Mouse (Mus musculus) thymus, postnatal 25 days (tissue): Measurements from ENCODE around the gene Ackr4.

Source experiments
- DNase-seq: peaks from one replicate; pipeline ENCODE4 v3.0.0; 2022

The Ackr4 gene

DNA sequence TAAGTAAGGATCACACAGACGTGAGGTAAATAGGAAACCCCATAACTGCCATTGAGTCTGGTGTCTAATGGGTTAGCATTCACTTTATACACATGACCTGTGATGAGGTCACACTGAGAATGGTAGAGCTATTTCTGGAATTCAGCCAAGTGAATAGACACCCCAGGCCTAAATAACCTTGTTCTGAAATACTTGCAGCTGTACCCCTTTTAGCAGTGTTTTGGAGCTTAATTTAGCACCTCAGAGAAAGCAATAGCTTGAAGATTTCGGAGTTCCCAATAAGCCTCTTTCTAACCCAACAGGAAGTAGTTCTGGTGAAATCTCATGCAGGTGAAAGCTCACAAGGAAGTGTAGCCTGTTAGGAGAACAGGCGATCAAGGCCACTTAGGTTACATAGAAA lies at the start of gene Ackr4:
Gene Ackr4 (minus strand): TSS at position 101 of the 400 bp plus-strand sequence.
- DNase-seq: no peak

DNA sequence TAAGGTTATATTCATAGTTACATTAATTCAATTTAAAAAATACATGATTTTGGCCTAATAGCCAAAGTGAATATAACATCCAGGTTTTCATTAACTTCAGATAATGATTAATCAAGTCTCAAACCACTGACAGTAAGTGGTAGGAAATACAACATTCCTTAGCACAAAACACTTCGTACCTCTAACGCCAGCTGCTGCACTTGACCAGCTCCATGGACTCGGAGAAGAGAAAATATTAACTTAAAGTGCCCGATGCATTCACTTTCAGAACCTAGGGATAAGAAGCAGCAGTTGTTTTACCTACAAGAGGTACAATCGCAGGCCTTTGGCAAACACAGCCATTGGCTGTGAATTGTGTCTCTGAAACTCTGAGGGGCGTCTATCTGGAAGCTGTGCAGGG lies 45.6 kb upstream of the Ackr4 start:
- no peak for DNase-seq

DNA sequence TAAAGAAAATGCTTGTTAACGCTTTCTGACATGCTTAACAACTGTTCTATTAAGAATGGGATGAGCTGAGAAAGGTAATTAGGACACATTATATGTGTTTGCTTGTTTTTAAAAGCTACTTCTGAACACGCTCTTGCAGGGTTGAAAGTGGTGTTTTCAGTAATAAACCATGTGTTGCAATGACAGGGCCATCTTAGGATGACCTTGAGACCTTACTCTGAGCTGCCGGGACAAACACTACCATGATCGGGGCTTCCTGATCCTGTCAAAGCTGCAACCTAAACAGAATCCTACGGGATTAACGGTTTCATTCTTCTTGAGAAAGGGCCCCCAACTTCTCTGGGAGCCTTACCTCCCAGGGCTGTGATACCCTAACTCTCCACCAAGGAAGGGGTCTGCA lies 44.9 kb upstream of the Ackr4 start:
- DNase-seq: no peak

DNA sequence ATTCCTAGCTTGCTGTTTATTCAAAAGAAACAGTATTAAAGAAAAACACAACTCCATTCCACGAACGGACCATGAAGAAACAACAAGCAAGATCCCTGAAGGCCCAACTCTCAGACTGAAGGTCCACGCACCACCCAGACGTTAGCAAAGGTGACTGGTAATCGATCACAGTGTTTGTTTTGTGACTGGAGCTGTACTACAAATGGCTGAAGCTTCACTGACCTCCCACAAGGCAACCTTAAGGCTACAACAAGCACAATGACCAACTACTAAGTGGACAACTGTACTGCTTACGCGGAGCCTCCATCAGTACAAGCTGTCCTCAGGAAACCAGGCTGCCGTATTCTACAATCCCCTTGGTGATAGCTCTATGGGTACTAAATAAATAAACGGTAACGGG lies 43.3 kb upstream of the Ackr4 start:
- DNase-seq: no peak

DNA sequence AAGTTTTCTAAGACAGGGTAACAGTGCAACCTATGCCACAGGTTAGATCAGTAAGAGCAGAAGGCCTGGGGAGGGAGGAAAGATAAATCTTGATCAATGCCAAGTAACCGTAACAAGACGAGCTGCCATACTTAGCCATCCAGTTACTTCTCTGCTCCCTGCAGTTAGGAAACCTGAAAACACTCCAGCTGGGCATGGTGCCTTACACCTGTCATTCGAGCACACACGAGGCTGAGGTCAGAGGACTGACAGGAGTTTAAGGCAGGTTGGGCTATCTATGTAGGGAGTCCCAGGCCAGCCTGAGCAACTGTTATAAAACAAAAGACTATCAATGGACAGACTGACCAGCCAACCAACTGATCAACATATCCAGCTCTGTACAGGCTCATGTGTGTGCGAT lies 39.2 kb upstream of the Ackr4 start:
- no peak for DNase-seq

DNA sequence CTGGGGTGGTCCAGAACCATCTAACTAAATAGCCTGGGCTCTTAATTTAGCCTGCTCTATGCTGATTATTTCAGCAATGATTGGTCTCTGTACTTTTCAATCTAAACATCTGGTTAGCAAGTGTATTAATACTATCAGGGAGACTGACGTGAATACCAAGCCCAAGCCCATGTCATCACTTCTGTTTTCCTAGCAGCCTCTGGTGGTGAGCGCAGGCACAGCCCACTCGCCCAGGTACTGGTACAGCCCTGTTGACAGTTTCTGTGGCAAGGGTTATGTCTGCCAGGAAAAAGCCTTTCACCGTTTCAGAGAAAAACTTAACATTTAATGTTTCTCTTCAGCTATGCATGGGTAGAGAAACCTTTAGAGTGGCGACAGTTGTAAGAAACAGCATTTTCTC lies 37.5 kb upstream of the Ackr4 start:
- no peak for DNase-seq

DNA sequence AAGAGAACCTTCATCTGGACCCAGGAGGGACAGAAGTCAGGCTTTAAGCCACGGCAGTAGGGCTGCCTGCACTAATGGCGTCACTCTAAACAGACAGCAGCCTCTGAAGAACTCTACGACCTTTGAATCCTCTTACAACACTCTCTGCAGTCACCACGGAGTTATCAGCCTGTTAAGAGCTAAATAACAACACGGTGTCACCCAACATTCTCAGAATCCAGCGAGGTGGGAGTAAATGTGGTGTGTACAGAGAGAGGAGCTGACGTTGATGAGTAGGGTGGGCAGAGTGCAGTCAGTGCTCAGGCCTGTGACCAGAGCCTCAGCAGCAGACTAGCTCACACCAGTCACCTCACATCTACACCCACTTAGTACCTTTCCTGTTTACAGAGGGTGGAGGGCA lies 34.4 kb upstream of the Ackr4 start:
- DNase-seq: no peak

DNA sequence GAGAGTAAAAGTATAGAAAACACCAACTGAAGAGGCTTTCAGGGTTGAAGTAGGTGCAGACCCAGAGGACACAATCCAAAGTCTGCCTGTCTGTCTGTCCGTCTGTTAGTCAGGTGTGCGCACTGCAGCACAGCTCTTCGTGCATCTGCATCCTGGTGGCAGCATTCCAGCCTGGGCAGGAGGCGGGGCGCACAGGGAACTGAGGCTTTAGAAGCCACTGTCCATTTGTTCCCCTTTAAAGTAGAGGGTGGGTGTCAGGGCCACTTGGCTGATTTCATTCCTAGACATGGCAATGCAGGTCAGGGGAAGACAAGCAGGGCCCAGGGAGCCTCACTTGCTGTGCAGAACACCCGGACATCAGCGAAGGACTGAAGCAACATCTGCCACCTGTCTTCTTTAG lies 30.6 kb upstream of the Ackr4 start:
- DNase-seq: no peak

DNA sequence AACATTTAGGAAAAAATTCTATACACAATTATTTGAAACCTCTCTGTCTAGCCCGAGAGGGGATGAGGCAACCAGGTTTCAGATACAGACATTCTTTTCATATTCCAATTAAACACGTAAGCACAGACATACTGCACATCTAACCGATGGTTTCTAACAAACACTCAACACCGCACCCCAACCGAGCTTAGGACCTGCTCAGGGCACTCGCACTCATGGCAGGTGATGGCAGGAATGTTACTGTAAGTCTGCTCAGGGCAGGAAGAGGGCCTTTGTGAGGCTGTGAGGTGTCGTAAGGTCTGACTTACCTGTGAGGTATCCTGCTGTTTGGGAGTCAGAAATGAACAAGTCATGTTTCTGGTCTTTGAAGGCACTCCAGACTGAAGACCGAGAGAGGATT lies 29.8 kb upstream of the Ackr4 start:
- DNase-seq: no peak

DNA sequence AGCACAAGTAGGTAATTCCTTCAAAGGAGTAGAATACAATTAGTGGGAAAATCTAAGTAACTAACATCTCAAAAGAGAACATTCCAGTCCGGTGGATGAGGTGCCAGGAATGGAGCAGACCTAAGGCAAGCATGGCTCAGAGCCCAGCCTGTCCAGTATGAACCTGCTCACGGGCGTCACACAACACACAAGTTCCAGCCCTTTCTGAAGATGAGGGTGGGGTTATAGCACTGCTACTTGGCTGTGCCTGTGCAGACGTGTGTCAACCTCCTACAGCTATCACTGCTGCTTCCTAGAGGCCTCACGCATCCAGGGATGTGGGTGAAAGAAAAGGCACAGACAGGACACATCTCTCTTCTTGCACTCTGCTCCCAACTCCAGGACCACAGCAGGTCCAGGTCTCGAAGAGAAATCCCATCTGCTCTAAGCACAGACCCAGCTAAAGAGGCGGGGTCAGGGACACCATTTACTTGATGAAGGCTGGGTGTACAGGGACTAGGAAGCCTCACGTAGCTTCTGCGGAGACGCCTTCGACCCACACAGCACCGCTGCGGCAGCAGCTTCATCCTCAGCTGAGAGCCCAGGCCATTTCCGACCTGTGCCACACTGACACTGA lies 28.5 kb upstream of the Ackr4 start:
- DNase-seq: no peak

DNA sequence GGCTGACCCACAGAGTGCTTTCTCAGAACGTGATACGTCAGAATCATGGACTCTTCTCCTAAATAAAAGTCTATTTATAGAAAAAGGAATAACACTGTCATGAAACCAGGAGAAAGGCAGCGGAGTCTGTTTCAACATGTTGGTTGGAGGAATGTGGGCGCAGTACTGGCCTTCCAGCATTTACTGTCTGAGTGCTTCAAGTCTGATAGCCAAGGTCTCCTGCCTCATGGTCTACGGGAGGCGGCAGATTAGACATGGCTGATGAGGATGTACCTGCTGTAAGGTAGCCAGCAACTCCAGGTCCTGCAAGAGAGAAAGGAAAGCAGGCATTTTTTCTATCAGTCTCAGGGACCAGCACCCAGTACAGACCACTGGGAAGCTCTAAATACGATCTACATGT lies 25.4 kb upstream of the Ackr4 start:
- DNase-seq: no peak

DNA sequence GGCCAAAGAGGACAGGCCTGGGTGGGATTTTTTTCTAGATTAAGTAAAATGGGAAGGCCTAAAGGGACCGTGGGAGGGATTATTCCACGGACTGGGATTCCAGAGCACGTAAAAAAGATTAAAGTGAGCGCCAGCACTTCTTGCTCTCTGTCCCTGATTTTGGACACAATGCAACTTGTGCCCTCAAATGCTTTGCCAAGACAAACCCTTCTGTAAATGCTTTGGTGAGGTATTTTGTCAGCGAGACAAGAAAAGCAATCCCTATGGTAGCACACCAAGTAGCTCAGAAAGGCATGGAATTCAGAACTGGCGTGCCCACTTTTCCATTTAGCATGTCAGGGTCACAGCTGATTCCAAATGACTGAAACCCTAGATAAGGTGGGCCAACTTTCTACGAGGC lies 22.2 kb upstream of the Ackr4 start:
- no peak for DNase-seq

DNA sequence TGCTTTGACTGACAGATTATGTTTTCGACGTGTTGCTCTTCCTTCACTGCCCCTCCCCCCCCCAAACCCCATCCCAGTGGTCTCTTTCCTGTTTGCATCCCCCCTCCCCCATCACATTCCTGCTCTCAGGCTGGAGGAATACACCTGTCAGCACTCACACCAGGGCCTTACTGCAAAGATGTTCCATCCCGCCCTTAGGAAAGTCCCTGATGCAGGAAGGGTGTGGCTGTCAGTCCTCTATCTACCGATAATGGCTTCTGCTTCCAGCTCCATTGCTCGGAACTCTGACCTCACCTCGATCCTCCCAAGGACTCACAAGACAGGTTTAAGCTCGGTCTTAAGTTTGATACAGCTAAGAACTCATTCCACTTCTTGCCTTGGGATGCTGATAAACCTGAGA lies 19.9 kb upstream of the Ackr4 start:
- no peak for DNase-seq

DNA sequence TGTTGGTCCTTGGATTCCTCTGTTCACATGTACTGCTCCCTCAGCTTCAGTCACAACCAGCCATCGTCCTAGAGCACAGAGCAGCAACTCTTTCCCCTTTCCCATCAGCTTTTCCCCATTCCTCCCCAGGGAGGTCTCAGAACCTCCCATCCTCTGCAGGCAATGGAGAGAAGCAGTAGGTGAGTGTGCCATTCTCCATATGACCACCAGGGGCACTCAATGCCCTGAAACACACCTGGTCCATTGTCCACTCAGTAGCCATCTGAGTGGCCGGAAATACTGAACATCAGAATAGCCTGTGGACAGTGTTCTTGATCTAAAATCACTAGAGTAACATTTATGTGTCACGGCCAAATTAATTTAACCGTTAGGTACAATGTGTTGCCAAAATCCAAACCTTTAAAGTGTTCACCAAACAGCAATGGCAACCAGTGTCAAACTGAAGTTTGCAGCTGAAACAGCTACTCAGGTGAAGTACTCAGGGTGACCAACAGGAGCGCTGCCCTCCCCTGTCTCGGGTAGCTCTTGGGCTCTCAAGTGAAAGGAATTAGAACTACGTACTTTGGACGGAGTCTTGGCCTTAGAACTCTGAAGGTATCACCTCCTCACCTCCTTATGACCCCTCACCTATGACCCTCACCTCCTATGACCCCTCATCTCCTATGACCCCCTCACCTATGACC lies 17.7 kb upstream of the Ackr4 start:
- DNase-seq: no peak

DNA sequence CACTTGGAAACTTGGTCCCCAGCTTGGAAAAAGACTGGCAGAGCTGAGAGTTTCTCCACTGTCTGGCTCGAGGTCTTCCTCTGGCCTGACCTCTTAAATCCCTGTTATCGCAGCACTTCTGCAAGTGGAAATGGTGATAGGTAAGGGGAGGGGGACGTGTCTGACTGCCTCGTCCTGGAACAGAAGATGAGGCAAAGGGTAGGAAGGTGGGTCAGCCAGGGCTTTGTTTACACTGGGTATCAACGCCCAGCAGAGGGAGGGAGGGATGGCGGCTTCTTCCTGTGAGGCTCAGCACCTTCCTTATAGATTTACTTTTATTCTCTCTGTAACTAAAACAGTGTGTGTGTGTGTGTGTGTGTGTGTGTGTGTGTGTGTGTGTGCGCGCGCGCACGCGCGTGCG lies 16.1 kb upstream of the Ackr4 start:
- DNase-seq: no peak

DNA sequence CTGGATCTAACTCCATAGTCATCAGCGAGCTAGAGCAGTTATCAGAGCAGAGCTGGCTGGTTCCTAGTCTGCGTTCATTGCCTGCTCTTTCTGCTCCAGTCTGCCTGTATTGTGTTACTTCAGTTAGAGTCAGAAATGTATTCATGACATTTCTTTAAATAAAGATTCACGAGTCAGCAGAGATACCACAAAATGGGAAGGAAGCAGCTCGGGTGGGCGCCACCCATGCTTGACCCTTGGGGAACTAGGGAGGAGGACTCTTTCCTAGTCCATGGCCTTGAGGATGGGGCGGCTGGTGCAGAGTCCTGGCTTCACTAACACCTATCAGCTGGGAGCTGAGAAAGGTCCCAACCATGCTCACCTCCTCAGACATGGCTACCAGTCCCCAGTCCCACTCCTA lies 13.6 kb upstream of the Ackr4 start:
- no peak for DNase-seq

DNA sequence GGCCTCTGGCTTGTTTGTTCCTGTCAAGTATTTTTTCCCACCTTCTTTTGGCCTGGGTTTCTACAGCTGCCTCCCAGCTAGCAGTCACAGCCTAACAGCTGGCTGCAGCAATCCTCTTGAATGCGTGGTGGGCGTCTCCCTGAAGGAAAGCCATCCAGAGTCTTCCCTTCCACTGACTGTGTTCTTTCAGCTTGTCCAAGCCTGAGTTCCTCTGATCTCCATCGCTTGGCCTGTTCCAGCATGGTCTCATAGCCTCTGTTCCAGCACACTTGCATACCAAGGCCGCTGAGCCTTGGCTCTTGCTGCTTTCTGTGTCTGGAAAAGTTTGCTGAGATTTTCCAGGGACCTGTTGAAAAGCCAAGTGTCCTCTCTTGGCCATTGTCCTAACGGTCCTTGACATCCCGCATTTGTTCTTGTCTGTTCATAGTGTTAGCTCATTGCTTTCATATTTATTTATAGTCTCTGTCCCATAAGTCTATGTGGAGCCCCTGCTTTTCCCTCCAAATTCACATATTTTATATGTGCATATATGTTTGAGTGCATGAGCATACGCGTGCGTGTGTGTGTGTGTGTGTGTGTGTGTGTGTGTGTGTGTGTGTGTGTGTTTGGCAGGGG lies 3.5 kb upstream of the Ackr4 start:
- DNase-seq: no peak

DNA sequence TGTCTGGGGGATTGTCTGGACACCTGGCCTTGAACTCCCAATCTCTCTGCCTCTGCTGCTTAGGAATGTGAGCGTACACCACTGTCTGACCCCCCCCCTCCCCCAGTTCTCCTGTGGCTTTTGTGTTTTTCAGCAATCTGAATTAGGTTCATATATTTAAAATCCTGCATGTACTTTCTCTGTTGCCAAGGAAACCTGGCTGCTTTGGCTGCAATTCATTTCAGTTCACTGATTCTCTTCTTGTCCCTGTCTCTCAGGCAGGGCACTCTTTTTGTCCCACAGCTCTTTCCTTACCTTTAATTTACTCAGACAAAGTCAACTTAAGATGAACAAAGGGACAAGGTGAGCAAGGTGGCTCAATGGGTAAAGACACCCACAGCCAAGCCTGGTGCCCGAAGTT lies 1.4 kb upstream of the Ackr4 start:
- DNase-seq: no peak

DNA sequence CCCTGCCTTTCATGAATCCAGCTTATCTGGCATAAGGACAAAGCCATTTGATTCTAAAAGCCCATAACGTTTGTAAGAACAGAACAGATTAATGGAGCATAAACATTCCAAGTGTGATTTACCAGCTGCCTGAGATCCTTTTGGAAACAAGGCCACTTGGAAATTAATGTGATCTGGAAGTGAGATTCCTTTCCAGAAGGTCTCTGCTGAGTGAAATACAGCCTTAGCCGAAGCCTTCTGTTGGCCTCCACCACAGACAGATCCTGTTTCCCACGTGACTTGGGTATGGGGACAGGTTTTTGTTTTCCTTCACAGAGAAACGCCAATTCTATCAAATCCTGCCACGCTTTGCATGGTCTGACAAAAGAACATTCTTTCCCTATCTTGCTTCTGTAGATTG lies 3.1 kb downstream of the Ackr4 start:
- no peak for DNase-seq

DNA sequence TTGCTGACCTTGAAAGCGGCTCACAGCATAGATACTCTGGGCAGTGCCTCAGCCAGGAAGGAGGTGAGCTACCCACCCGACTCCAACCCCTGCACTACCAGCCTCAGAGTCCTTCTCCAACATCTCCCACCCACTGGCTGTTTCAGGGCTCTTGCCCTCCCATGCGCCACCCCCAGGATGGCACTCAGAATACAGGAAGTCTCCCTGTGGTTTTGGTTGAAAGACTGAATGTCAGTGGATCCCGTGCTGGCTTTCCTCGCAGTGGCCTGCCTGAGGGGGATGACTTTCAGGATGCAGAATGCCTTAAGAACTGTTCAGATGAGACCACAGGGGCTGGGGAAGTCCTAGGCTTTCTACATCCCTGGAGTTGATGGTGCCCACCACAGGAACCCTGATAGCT lies 3.6 kb downstream of the Ackr4 start:
- no peak for DNase-seq

DNA sequence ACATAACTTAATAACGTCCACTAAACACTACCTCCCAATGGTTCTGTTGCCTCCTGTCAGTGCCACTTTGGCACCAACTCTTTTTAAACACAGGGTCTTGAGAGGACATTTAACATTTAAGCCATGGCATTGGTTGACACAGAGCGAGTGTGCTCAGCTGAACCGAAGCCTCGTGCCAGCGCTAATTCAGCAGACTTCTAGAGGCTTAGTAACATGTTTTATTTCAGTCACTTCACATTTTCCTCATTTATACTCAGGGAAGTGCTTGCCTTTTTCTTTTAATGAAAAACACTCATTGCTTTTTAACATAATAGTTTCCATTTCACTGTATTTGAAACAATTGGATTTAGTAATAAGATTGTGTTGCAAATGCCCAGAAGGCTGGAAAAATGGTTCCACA lies 17.6 kb downstream of the Ackr4 start:
- no peak for DNase-seq

DNA sequence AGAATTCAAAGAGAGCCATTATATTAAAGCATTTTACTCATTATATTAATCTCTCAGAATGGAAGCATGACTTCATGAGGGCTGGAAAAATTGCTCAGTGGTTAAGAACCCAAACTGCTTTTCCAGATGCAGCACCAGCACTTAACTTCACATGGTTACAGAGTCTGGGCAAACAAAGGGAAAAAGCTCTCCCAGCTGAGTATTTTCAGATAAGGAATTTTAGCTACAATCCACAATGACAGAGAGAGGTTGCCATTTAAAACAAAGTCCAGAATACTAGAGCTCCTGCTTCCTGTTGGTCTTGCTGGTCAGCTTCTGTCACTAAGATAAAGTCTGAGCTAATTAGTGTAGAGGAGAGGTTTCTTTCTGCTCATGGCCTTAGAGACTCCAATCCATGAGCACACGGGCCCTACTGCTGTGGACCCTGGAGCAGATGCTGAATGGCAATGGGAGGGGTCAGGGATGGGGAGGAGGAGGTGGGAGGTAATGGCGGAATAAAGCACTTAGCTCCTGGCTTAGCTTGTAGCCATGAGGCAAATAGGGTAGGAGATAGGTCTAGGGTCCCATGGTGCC lies 18.1 kb downstream of the Ackr4 start:
- no peak for DNase-seq

DNA sequence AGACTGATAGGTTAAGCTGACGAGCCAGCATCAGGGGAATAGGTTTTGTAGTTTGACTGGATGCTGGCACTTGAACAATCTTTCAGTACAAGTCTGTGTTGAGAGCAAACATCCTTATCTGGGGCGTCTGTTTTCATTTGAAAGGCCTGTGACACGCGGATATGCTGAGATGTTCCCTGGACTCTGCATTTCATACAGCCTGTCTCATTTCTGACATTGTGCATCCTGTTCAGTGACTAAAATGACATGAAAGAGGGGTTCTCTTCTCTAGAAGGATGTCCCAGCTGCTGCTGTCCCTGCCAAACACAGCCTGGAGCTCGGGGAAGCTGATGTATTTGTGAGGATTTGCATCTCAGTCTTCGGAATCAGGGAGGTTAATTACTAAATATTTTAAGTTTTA lies 19.3 kb downstream of the Ackr4 start:
- no peak for DNase-seq

DNA sequence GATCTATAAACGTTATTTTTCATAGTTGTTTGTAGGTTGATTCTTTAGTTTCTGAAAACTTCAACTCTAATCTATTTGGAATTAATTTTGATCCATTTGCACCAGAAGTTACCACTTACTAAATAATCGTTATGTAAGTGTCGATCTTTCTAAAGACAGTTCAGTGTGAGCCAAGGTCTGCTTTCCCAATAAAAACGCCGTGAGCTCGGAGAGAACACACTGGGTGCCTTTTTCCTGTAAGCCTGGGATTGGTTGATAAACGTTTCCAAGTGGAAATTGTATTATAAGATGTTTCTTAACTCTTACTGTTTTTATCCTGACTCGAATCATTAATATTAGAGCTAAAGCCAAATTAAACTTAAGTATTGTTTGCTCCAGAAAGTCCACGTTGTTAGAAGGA lies 19.8 kb downstream of the Ackr4 start:
- DNase-seq: no peak

DNA sequence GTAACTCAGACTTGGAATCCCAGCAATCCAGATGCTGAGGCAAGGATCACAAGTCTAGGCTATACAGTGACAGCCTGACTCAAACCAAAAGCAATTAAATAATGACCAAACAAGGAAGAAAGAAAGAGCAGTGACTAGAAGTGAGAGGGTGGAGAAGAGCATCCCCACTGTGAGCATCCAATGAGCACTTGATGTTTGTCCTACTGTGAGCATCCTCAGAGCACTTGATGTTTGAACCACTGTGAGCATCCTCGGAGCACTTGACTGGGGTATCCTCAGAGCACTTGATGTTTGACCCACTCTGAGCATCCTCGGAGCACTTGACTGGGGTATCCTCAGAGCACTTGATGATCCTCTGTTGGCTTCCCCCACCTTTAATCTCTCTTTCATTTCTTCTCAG lies 21.7 kb downstream of the Ackr4 start:
- DNase-seq: no peak
